Mouse (Mus musculus) liver, adult 2 months (tissue): Measurements from ENCODE around the gene 1700030J22Rik.

ENCODE experiments used
- CTCF ChIP-seq: fragments of 200-500 bp; IDR thresholded peaks from 2 replicates; pipeline ENCODE4 v1.5.1; 2011; ENCODE audit warnings: low read depth, low read length, control low read depth
- POLR2A ChIP-seq: fragments of 200-500 bp; IDR thresholded peaks from 2 replicates; pipeline ENCODE4 v1.6.1; 2011; ENCODE audit warnings: low read length, control low read depth; ENCODE audit not compliant: insufficient read depth; ENCODE audit errors: extremely low read depth

DNA sequence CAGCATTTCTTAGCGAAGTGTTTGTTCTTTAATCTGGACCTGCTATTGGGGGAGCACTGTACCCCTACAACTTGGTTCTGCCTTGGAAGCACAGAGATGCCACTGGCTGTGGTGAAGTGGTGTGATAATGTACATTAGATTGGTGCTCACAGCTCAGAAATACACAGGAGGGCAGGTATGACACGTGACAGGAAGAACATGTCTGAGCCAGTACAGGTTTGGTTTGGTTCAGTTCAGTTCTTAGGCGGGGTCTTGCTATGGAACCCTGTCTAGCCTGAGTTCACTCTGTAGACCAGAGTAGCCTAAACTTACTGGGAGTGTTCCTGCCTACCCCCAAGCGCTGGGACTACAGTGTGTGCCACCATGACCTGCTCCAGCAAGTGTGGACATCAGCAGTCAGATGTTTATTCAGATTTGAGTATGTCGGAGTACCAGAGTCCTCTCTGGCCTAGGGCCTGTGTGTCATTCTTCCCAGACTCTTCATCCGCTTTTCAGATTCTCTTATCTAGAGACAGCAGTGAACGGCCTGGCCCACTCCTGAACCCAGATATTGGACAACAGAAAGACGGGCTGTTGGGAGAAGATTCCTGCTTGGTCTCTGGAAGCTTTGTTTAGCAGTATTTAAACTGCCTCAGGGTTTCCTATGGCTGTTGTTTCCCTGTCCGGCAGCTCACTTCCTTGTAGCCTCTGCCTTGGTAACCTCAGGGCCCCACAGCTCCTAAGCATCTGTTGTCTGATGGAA is 33.4 kb downstream of the 1700030J22Rik start:
- TF ChIP-seq POLR2A (no peak), CTCF (no peak)
